Mouse (Mus musculus) liver, postnatal 0 days (tissue): ENCODE results near the gene Cacng2. TPM values are rescaled to one million over a fixed set of nuclear protein-coding genes. Genes with fewer than 3 reads are reported as not detected.

Experiments
- ATAC-seq: fragments of 200-750 bp; cut with Nextera tagmentation; 2 replicates; pipeline ENCODE4 v1.8.0; 2017; ENCODE audit warnings: mild to moderate bottlenecking, moderate library complexity
- DNase-seq: peaks from one replicate; pipeline ENCODE4 v3.0.0-alpha.2; 2016
- H3K27ac ChIP-seq: fragments of 300-500 bp; sonication (generic); 2 replicates; pipeline ENCODE4 v1.5.1; 2014; ENCODE audit warnings: antibody characterized with exemption, moderate library complexity, mild to moderate bottlenecking, low read depth
- H3K27me3 ChIP-seq: fragments of 300-500 bp; sonication (generic); 2 replicates; pipeline ENCODE4 v1.6.1; 2014; ENCODE audit warnings: low read length, control low read depth, mixed read lengths; ENCODE audit not compliant: insufficient read depth
- H3K36me3 ChIP-seq: fragments of 300-500 bp; sonication (generic); replicated peaks from 2 replicates; pipeline ENCODE4 v1.6.1; 2014; ENCODE audit warnings: mild to moderate bottlenecking, control low read depth, low read length, moderate library complexity, mixed read lengths; ENCODE audit not compliant: insufficient read depth
- H3K4me1 ChIP-seq: fragments of 300-500 bp; sonication (generic); 2 replicates; pipeline ENCODE4 v1.6.1; 2014; ENCODE audit warnings: antibody characterized with exemption, mild to moderate bottlenecking, control low read depth; ENCODE audit not compliant: insufficient read depth
- H3K4me2 ChIP-seq: fragments of 300-500 bp; sonication (generic); 2 replicates; pipeline ENCODE4 v1.6.1; 2014; ENCODE audit warnings: low read depth, mild to moderate bottlenecking, low read length, moderate library complexity, mixed read lengths
- H3K4me3 ChIP-seq: fragments of 300-500 bp; sonication (generic); 2 replicates; pipeline ENCODE4 v1.5.1; 2014; ENCODE audit warnings: low read depth, low read length
- H3K9ac ChIP-seq: fragments of 300-500 bp; sonication (generic); replicated peaks from 2 replicates; pipeline ENCODE4 v1.6.1; 2014; ENCODE audit warnings: mild to moderate bottlenecking, moderate library complexity
- H3K9me3 ChIP-seq: fragments of 300-500 bp; sonication (generic); 2 replicates; pipeline ENCODE4 v1.6.1; 2016; ENCODE audit warnings: mild to moderate bottlenecking, control low read depth, low read length, mixed read lengths
- CTCF ChIP-seq: sonication (generic); IDR thresholded peaks from 2 replicates; pipeline ENCODE4 v1.5.1; 2016; ENCODE audit warnings: antibody characterized with exemption, low read depth
- EP300 ChIP-seq: IDR thresholded peaks from 2 replicates; pipeline ENCODE4 v1.6.1; 2016; ENCODE audit warnings: antibody characterized with exemption, low read depth, mild to moderate bottlenecking
- WGBS: fragments of 180-500 bp; shearing (Covaris S2); extraction: QIAGEN DNeasy Blood & Tissue Kit; methylation state at CpG from one replicate; pipeline ENCODE4 v1.1.7; 2014; ENCODE audit not compliant: insufficient replicate concordance; 5-methylcytosine and 5-hydroxymethylcytosine counted together
- polyA plus RNA-seq: library from polyadenylated mRNA; unstranded; fragments of >200 nt; fragmentation: Nextera tagmentation; extraction: Ambion mirVana; gene quantifications from 2 replicates; pipeline ENCODE4 v1.2.1, GENCODE M21; 2015

The Cacng2 gene
- polyA plus RNA-seq, 1 experiment from 2014 or later = not detected

DNA sequence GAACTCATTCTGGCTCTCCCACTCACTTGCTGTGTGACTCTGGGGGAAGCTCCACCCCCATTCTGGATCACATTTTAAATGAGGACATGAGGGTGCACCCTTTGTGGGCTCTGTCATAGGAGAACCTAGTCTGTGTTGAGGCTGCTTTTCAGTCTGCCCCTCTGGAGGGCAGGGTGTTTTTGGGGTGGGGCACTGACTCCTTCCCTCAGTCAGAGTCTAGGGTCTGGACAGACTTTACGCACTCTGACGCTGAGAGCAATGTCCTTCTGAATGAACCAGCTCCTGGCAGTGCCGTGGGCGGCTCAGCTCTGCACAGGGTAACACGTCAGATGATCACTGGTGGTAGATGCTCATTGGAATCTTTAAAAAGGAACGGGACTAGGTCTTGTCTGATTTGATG is 75.0 kb downstream of the Cacng2 start:
- Histone ChIP-seq H3K4me1 (no peaks in the 10 kb centered on the region), H3K9ac (no peak overlapping the region), H3K36me3 (no peaks in the 10 kb centered on the region), H3K4me2 (no peak overlapping the region), H3K27me3 (no peaks in the 10 kb centered on the region), H3K9me3 (no peaks in the 10 kb centered on the region), H3K27ac (no peak overlapping the region), H3K4me3 (no peak overlapping the region)
- WGBS = 63% methylated on average over 6 of the region's 6 CpGs
- DNase-seq = no peak
- ATAC-seq = no peak
- TF ChIP-seq CTCF (no peak), EP300 (no peak)

DNA sequence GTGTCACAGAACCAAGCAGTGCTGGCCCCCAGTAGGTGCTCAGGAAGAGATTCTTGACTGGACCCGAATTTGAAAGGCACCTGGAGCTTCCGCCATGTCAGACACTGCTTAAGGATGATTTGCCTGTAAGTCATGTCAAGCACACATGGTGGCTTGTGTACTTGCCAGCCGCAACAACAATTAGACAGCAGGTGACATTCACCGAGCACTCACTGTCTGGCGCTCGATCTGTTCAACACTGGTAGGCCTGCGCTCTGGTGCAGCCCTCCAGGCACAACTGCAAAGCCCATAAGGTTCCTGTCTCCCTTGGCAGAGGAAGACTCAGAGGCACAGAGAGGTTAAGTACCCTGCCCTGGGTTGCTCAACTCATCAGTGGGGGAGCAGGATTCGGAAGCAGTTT is 77.1 kb downstream of the Cacng2 start:
- 79% methylated on average over 8 of the region's 8 CpGs for WGBS
- DNase-seq (no peak), ATAC-seq (no peak)
- TF ChIP-seq EP300 (no peak), CTCF (no peak)
- H3K4me3 ChIP-seq = no peak overlapping the region
- no peaks in the 10 kb centered on the region for H3K9me3 ChIP-seq
- H3K36me3 ChIP-seq = no peaks in the 10 kb centered on the region
- no peak overlapping the region for H3K9ac ChIP-seq
- no peaks in the 10 kb centered on the region for H3K27me3 ChIP-seq
- H3K4me2 ChIP-seq = no peak overlapping the region
- H3K4me1 ChIP-seq = no peaks in the 10 kb centered on the region
- H3K27ac ChIP-seq = no peak overlapping the region

DNA sequence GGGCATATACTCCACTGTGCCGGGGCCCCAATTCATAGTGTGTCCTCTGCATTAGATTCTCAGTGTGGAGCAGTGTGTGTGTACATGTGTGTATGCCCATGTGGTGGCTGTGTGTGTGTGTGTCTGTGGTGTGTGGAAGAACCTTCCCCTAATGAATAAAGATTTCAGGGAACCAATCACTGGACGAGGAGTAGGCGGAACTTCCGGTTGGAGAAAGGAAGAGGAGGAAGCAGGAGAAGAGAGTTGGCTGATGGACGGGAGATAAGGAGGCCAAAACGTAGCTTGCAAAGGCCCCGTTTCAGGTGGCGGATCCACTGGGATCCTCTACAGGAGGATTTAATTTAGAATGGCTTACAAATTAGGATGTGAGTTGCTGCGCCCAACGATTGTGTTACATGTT is 82.2 kb downstream of the Cacng2 start:
- Histone ChIP-seq H3K27ac (no peak overlapping the region), H3K4me3 (no peak overlapping the region), H3K9ac (no peak overlapping the region), H3K4me2 (no peak overlapping the region), H3K36me3 (no peaks in the 10 kb centered on the region), H3K27me3 (no peaks in the 10 kb centered on the region), H3K9me3 (no peaks in the 10 kb centered on the region), H3K4me1 (no peaks in the 10 kb centered on the region)
- no peak for ATAC-seq
- TF ChIP-seq CTCF (no peak), EP300 (no peak)
- 77% methylated on average over 10 of the region's 10 CpGs for WGBS
- DNase-seq = no peak

DNA sequence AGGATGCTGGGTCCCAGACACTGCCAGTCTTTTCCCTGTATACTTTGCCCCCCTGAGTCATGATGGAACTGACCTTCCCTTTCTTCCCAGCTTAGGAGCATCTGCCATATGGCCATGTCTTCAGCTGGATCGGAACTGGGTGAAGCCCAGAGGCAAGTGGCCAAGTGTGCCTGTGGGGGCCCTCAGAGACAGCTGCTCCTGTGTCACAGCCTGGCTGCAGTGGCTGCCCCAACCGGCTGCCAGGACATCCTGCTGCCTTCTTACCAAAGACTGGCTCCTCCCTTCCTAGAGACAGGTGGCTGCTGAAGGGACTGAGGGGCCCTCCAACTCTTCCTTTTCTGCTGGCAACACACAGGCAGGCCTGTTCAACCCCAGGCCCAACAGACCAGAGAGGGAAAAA is 83.2 kb downstream of the Cacng2 start:
- TF ChIP-seq CTCF (no peak), EP300 (no peak)
- WGBS = 57% methylated on average over 2 of the region's 2 CpGs
- ATAC-seq (no peak), DNase-seq (no peak)
- Histone ChIP-seq H3K9ac (no peak overlapping the region), H3K4me2 (no peak overlapping the region), H3K4me3 (no peak overlapping the region), H3K4me1 (no peaks in the 10 kb centered on the region), H3K36me3 (no peaks in the 10 kb centered on the region), H3K27ac (no peak overlapping the region), H3K9me3 (no peaks in the 10 kb centered on the region), H3K27me3 (no peaks in the 10 kb centered on the region)

DNA sequence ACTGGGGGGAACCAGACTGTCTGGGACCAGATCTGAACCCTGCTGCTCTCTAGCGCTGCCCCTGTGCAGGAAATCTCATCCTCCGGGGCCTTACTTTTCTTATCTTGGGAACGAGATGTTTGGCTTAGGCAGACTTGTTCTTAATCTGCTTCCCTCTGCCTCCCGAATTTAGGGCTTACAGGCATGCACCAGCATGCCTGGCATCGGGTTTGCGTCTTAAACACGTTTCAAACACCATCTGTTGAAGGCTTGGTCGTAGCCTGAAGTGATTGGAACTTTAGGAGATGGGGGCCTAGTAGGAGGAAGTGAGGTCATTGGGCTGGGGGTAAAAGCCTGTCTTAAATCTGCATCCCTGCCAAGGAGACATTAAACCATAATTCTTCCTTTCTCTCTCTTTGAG is 89.9 kb downstream of the Cacng2 start:
- no peaks in the 10 kb centered on the region for H3K27me3 ChIP-seq
- no peaks in the 10 kb centered on the region for H3K4me1 ChIP-seq
- no peak overlapping the region for H3K4me2 ChIP-seq
- TF ChIP-seq EP300 = no peak
- TF ChIP-seq CTCF = no peak
- no peaks in the 10 kb centered on the region for H3K36me3 ChIP-seq
- no peak for DNase-seq
- H3K4me3 ChIP-seq = no peak overlapping the region
- no peak overlapping the region for H3K9ac ChIP-seq
- WGBS = 62% methylated on average over 8 of the region's 8 CpGs
- no peak overlapping the region for H3K27ac ChIP-seq
- no peak for ATAC-seq
- H3K9me3 ChIP-seq = no peaks in the 10 kb centered on the region

DNA sequence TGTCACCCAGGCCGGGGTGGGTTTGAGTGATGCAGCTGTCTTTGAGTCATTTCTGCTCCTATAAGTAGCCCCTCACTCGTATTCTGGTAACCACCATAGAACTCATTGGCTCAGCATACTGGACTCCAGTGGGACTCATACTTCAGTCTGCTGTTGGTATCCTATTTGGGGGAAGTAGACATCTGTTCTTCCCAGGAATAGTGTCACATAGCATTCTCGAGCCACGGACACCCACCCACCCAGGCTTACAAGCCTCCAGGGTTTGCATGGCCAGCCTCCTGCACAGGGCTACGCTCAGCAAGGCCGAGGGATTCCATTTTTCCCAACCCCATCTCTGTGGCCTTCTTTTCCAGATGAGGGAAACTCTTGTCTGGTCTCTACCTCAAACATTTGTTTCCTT is 93.3 kb downstream of the Cacng2 start:
- H3K36me3 ChIP-seq = no peaks in the 10 kb centered on the region
- H3K4me2 ChIP-seq = no peak overlapping the region
- WGBS = 70% methylated on average over 6 of the region's 6 CpGs
- no peaks in the 10 kb centered on the region for H3K27me3 ChIP-seq
- ATAC-seq (no peak), DNase-seq (no peak)
- no peaks in the 10 kb centered on the region for H3K9me3 ChIP-seq
- H3K9ac ChIP-seq = no peak overlapping the region
- H3K4me1 ChIP-seq = no peaks in the 10 kb centered on the region
- H3K4me3 ChIP-seq = no peak overlapping the region
- H3K27ac ChIP-seq = no peak overlapping the region
- TF ChIP-seq CTCF (no peak), EP300 (no peak)

DNA sequence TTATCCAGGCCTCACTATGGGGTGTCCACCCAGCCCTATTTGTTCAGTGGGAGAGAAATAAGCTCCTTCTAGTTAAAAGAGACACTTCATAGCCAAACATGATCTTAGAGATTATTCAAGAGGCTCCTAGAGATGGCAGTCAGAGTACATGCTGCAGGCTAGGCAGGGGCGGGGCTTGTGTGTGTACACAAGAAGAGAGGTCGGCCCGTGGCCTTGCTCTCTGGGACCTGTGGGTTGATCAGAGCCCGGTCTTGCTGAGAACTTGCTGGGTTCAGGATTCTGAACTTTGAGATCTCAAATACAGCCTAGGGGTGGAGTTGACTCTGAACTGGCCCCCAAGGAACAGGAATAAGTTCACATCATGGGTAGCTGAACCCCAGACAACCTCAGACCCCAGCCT is 95.6 kb downstream of the Cacng2 start:
- no peak overlapping the region for H3K4me2 ChIP-seq
- H3K4me3 ChIP-seq = no peak overlapping the region
- DNase-seq = peak; percentile 29
- H3K4me1 ChIP-seq = no peaks in the 10 kb centered on the region
- H3K9ac ChIP-seq = no peak overlapping the region
- H3K9me3 ChIP-seq = no peaks in the 10 kb centered on the region
- H3K27ac ChIP-seq = no peak overlapping the region
- H3K36me3 ChIP-seq = no peaks in the 10 kb centered on the region
- no peak for ATAC-seq
- TF ChIP-seq EP300 (no peak), CTCF (no peak)
- WGBS = 41% methylated on average over 4 of the region's 4 CpGs
- H3K27me3 ChIP-seq = no peaks in the 10 kb centered on the region
